Mouse (Mus musculus) heart, adult 2 months (tissue): ENCODE data around the gene Tmem181a. TPM values are rescaled to one million over a fixed set of nuclear protein-coding genes. Genes with fewer than 3 reads are reported as not detected.
"Not testable (repeated sequence)": the region's sequence is repeated elsewhere in the genome, so short reads cannot be mapped to it uniquely, and the experiment has no call there.

Experiments
- DNase-seq, 2 experiments: peaks; one replicate each; pipeline ENCODE4 v3.0.0; 2021
- H3K27ac ChIP-seq: fragments of 200-600 bp; 2 replicates; pipeline ENCODE4 v1.8.1; 2022
- H3K27me3 ChIP-seq: fragments of 200-500 bp; 2 replicates; pipeline ENCODE4 v1.6.1; 2012; ENCODE audit warnings: mild to moderate bottlenecking, low read length, inconsistent platforms, mixed read lengths; ENCODE audit not compliant: control insufficient read depth, insufficient read depth
- H3K36me3 ChIP-seq: fragments of 200-500 bp; 2 replicates; pipeline ENCODE4 v1.6.1; 2012; ENCODE audit warnings: low read length, inconsistent platforms; ENCODE audit not compliant: control insufficient read depth, insufficient read depth
- H3K4me1 ChIP-seq: fragments of 200-500 bp; 2 replicates; pipeline ENCODE4 v1.6.1; 2011; ENCODE audit warnings: low read length; ENCODE audit not compliant: control insufficient read depth, insufficient read depth
- H3K4me3 ChIP-seq: fragments of 200-600 bp; 2 replicates; pipeline ENCODE4 v1.8.1; 2022
- H3K79me2 ChIP-seq: fragments of 200-500 bp; replicated peaks from 2 replicates; pipeline ENCODE4 v1.6.1; 2012; ENCODE audit warnings: mild to moderate bottlenecking, inconsistent platforms, low read length, moderate library complexity, mixed read lengths; ENCODE audit not compliant: control insufficient read depth, insufficient read depth
- H3K9ac ChIP-seq: fragments of 200-500 bp; 2 replicates; pipeline ENCODE4 v1.6.1; 2012; ENCODE audit warnings: low read depth, mild to moderate bottlenecking, control low read depth, inconsistent platforms, low read length, mixed read lengths
- WGBS: fragments of 180-500 bp; shearing (Covaris S2); methylation state at CpG from one replicate; pipeline ENCODE4 v1.1.7; 2018; 5-methylcytosine and 5-hydroxymethylcytosine counted together
- intact Hi-C: fragments of 180-260 bp; cut with DNase I; formaldehyde crosslinking; loops from one replicate; pipeline ENCODE4 v1.15.1; 2025
- polyA plus RNA-seq: library from polyadenylated mRNA; depleted of rRNA; stranded (reverse); fragments of >200 nt; gene quantifications from 2 replicates; pipeline ENCODE4 v1.2.3, GENCODE M21; 2012
- total RNA-seq, 2 experiments: library from RNA; stranded (reverse); gene quantifications; 2 replicates each; pipeline ENCODE4 v1.2.3; 2021

Tmem181a gene
- total and polyA plus RNA-seq, 3 experiments = 7.0 to 10.2 (median 8.1) TPM

DNA sequence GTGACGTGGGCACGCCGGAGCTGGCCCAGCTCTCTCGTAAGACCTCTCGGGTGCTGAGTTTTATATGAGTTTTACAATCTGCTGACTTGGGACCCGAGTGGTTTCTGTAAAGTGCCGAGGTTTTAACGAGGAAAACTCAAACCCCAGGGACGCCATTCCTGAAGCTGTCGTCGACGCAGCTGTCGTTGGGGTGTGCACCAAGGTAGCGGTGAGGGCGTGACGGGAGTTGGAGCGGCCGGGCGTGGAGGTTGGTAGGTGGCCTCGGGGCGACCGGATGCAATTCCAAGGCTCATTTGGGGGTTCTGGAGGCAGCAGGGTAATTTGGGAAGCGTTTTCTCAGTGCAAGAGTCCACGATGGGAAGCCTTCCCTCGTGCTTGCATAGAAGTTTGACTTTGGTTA, 14.2 kb downstream of the Tmem181a start:
- H3K9ac ChIP-seq = peak overlapping the region; percentile 71
- intact Hi-C loops, H3K27ac ChIP-seq: not testable (repeated sequence)

GRCm38 (mm10) chr17:6271970-6272369, 15.3 kb downstream of the Tmem181a start:
- H3K36me3 ChIP-seq, H3K79me2 ChIP-seq, DNase-seq, intact Hi-C loops, H3K4me1 ChIP-seq, H3K4me3 ChIP-seq, H3K27me3 ChIP-seq, H3K27ac ChIP-seq, H3K9ac ChIP-seq: not testable (repeated sequence)
- 74% methylated on average over 6 of the region's 6 CpGs for WGBS

More for the DNA sequence above, 14.2 kb downstream of the Tmem181a start:
- H3K4me3 ChIP-seq = peak overlapping the region; percentile 44
- H3K36me3 ChIP-seq, H3K4me1 ChIP-seq, H3K79me2 ChIP-seq, H3K27me3 ChIP-seq: not testable (repeated sequence)
- peak in 1 of 2 experiments; percentile 14 for DNase-seq
- 1% methylated on average over 25 of the region's 25 CpGs for WGBS

- H3K4me1 ChIP-seq, intact Hi-C loops, DNase-seq, H3K79me2 ChIP-seq, H3K9ac ChIP-seq, H3K27me3 ChIP-seq, H3K27ac ChIP-seq, H3K36me3 ChIP-seq, H3K4me3 ChIP-seq: not testable (repeated sequence)
- 94% methylated on average over 4 of the region's 6 CpGs for WGBS
Observed at GRCm38 (mm10) chr17:6274693-6275092, 18.0 kb downstream of the Tmem181a start.

- H3K4me3 ChIP-seq, DNase-seq, H3K27ac ChIP-seq, H3K36me3 ChIP-seq, H3K79me2 ChIP-seq, H3K4me1 ChIP-seq, H3K9ac ChIP-seq, H3K27me3 ChIP-seq, intact Hi-C loops: not testable (repeated sequence)
- WGBS = 66% methylated on average over 8 of the region's 8 CpGs
Observed at GRCm38 (mm10) chr17:6279205-6279604, 22.5 kb downstream of the Tmem181a start.

DNA sequence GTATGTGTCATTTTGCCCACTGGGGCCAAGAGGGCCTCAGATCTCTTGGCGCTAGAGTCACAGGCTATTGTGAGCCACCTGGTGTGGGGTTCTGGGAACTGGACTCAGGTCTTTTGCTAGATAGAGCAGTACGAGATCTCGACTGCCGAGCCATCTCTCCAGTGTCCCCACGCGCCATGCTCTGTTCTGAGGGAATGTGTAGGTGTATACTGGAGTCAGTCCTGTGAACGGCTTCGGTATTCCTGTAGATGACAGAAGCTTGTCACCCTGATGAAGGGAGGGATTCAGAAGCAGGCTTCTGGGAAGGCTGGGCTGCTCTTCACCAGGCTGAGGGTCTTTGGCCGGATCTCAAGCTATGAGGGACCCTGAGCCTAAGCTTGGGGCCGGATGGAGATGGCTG, 23.1 kb downstream of the Tmem181a start:
- H3K79me2 ChIP-seq, H3K36me3 ChIP-seq, H3K27me3 ChIP-seq, H3K4me3 ChIP-seq, intact Hi-C loops, H3K27ac ChIP-seq, H3K4me1 ChIP-seq, DNase-seq, H3K9ac ChIP-seq: not testable (repeated sequence)
- 94% methylated on average over 10 of the region's 10 CpGs for WGBS

- H3K4me1 ChIP-seq, H3K4me3 ChIP-seq, H3K79me2 ChIP-seq, DNase-seq, H3K36me3 ChIP-seq, H3K27ac ChIP-seq, H3K9ac ChIP-seq, H3K27me3 ChIP-seq, intact Hi-C loops: not testable (repeated sequence)
- 94% methylated on average over 15 of the region's 19 CpGs for WGBS
Observed at GRCm38 (mm10) chr17:6280513-6280912, 23.9 kb downstream of the Tmem181a start.

DNA sequence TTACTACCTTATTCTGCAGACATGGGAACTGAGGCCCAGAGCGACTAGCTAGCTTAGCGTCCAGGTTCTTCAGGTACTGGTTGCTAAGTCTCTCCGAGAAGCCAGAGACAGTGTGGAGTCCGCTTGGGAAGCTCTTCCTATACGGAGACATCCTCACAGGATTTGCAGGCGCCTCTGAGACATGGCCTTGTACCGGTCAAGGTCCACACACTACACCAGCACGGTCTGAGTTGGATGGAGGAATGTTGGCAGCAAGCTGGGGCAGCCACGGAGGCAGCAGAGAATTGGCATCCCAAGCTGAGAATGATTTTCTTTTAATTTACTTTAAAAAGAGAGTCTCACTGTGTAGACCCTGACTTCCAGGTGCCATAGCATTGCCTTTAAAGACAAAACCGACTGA, 26.5 kb downstream of the Tmem181a start:
- intact Hi-C loops = not testable (repeated sequence)

GRCm38 (mm10) chr17:6286169-6286568, 29.5 kb downstream of the Tmem181a start:
- H3K27me3 ChIP-seq, H3K4me1 ChIP-seq, H3K9ac ChIP-seq, intact Hi-C loops, DNase-seq, H3K79me2 ChIP-seq, H3K4me3 ChIP-seq, H3K36me3 ChIP-seq, H3K27ac ChIP-seq: not testable (repeated sequence)
- 92% methylated on average over 5 of the region's 5 CpGs for WGBS

More for the DNA sequence above, 26.5 kb downstream of the Tmem181a start:
- not testable (repeated sequence) for H3K27me3 ChIP-seq, H3K9ac ChIP-seq, H3K79me2 ChIP-seq, DNase-seq, H3K36me3 ChIP-seq, H3K4me1 ChIP-seq, H3K27ac ChIP-seq, H3K4me3 ChIP-seq
- 95% methylated on average over 8 of the region's 10 CpGs for WGBS

DNA sequence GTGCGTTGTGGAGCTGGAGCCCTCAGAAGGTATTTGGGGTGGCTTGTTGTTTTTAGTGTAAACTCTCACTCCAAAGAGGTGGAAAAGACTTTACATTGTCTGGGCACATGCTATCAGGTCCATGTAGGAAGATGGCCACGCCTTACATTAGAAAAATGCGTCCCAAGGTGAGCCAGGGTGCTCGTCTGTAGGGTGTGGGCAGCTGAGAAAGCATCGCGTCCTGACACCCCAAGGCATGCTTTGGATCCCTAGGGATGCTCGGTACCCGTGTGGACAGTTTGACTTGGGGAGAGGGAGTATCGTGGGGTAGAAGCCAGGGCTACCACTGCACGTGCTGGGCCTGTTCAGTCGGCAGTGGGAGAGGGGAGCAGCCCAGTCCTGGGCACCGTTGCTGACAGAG, 32.4 kb downstream of the Tmem181a start:
- WGBS = 92% methylated on average over 12 of the region's 12 CpGs
- DNase-seq, H3K4me3 ChIP-seq, H3K9ac ChIP-seq, H3K79me2 ChIP-seq, H3K4me1 ChIP-seq, H3K27ac ChIP-seq, H3K27me3 ChIP-seq, intact Hi-C loops, H3K36me3 ChIP-seq: not testable (repeated sequence)

DNA sequence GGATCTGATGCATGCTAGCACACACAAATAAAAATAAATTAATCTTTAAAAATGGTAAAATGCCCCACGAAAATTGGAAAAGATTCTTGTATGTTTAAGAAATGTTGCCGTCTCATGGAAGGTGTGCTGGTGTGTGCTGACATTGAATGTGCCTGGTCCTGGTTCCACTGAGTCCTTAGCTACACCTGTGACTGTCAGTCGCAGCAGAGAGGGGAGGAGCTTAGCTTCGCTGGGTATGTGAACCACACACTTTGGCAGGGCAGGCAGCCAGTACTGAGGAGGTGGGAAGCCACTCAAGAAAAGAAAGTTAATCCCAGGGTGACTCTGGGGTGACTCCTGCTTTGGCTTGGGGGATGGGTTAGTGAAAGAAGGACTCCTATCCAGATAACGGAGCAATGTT, 37.2 kb downstream of the Tmem181a start:
- intact Hi-C loops, H3K79me2 ChIP-seq, H3K27ac ChIP-seq, DNase-seq, H3K36me3 ChIP-seq, H3K4me1 ChIP-seq, H3K9ac ChIP-seq, H3K4me3 ChIP-seq, H3K27me3 ChIP-seq: not testable (repeated sequence)
- WGBS = no CpG with 5 or more reads among the region's 5 CpGs
